Mouse (Mus musculus) G1E (cell line): ENCODE measurements at regions not wholly inside any gene's neighbourhood (a gene's known extent, or its start where the extent isn't known, plus 50 kb on each side); places are given as distances from the start of the nearest gene placed in this dataset.

Experiments used
- CTCF ChIP-seq: IDR thresholded peaks from 2 replicates; pipeline ENCODE4 v1.5.1; 2012; ENCODE audit warnings: low read depth, low read length, inconsistent platforms, mixed read lengths
- TAL1 ChIP-seq: conservative IDR thresholded peaks from 2 replicates; pipeline ENCODE4 v1.6.1; 2012; ENCODE audit warnings: low read depth, low read length, inconsistent platforms, mixed read lengths

DNA sequence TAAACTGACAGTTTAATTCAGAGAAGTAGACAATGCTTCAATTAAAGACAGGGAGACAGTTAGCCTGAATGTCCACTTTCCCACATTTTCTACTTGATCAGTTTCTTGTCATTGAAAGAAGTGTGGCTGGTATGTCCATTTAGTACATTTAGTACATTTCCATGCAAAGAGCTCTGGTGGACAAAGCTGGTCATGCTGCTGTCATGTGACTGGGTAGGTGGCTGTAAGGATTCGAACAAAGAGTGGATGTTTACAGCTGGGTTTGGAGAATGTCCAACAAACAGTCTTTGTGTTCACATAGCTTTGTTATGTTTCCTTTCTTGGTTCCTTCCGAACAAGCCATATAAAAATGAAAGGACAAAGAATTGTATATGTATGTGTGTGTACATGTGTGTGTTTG, 241.3 kb downstream of the Ahr start:
- TF ChIP-seq CTCF = no peak
- no peak for TF ChIP-seq TAL1
